Mouse (Mus musculus) macrophage (primary cell): Measurements from ENCODE around the gene Stk40. TPM values are rescaled to one million over a fixed set of nuclear protein-coding genes. Genes with fewer than 3 reads are reported as not detected.

Experiments used
- H3K27ac ChIP-seq: fragments of 350-480 bp; formaldehyde crosslinking; 2 replicates; pipeline ENCODE4 v1.9.0; 2021
- H3K36me3 ChIP-seq: fragments of 350-480 bp; formaldehyde crosslinking; 2 replicates; pipeline ENCODE4 v1.9.0; 2021; ENCODE audit errors: inconsistent target
- H3K4me3 ChIP-seq: fragments of 350-480 bp; formaldehyde crosslinking; 2 replicates; pipeline ENCODE4 v1.9.0; 2021; ENCODE audit errors: inconsistent target
- H3K79me2 ChIP-seq: fragments of 350-480 bp; formaldehyde crosslinking; 2 replicates; pipeline ENCODE4 v1.9.0; 2021; ENCODE audit errors: inconsistent target
- WGBS: methylation state at CpG from one replicate; pipeline ENCODE4 v1.1.7; 2026; ENCODE audit warnings: inconsistent platforms; ENCODE audit not compliant: missing documents; 5-methylcytosine and 5-hydroxymethylcytosine counted together
- polyA plus RNA-seq: library from polyadenylated mRNA; stranded (reverse); fragments of 250-400 nt; gene quantifications from 3 replicates; pipeline ENCODE4 v1.2.4, GENCODE M21; 2018; ENCODE audit warnings: inconsistent platforms

Gene Stk40
- polyA plus RNA-seq, 1 experiment from 2014 or later = 19.5 TPM

GRCm38 (mm10) chr4:126149041-126149676 lies 45.4 kb downstream of the Stk40 start:
- no peaks in the 10 kb centered on the region for H3K36me3 ChIP-seq
- no peaks in the 10 kb centered on the region for H3K79me2 ChIP-seq
- H3K27ac ChIP-seq = no peak overlapping the region
- H3K4me3 ChIP-seq = peak overlapping the region; percentile 25
- 82% methylated on average over 30 of the region's 42 CpGs for WGBS

DNA sequence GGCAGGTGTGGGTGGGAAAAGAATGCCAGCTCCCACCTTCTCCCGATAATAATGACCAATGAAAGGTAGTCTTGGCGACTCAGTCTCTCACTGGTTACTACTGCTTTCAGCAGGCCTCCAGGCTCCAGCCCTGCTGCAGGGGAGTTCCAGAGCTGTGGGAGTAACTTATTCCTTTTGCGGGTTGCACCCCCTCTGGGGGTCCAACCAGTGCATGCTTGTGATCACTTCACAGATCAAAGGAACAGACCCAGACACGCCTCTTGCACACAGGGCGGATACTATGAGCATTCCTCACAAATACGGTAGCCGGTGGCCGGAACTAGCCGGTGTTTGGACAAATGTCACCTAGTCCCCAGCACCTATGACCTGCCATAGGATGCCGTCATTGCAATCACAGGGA lies 46.0 kb downstream of the Stk40 start:
- Histone ChIP-seq H3K27ac (no peak overlapping the region), H3K79me2 (no peaks in the 10 kb centered on the region), H3K36me3 (no peaks in the 10 kb centered on the region), H3K4me3 (no peak overlapping the region)
- 99% methylated on average over 10 of the region's 10 CpGs for WGBS

DNA sequence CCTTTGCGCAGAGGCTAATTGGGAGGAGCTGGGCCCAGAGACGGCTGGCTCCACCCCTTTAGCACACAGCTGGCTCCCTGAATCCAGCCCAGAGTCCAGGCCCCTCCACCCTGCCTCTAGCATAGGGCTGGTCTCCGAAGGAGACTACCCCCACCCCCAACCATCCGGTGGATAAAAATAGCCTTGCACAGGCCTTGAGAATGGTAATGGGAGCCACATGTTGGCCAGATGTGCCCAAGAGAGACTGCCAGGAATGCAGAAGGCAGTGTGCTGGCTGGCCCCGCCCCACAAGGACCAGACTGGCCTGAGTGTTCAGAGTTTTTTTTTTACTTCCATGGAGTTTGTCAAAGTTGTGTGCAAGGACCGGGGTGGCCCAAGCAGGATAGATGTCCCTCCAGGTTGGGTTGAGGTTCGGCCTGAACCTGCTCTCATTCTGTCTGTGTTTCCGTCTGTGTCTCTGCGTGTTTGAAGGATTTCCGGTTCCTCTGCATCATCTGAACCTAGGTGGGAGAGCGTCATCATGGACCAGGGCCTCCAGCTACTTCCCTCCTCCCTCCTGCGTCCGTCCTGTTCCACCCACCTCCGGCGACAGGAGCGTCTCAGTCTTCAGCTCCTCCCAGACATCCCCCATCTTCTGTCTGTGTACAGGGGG lies 46.7 kb downstream of the Stk40 start:
- 94% methylated on average over 14 of the region's 16 CpGs for whole genome bisulfite sequencing
- no peak overlapping the region for H3K27ac ChIP-seq
- H3K36me3 ChIP-seq = no peaks in the 10 kb centered on the region
- H3K79me2 ChIP-seq = no peaks in the 10 kb centered on the region
- no peak overlapping the region for H3K4me3 ChIP-seq

DNA sequence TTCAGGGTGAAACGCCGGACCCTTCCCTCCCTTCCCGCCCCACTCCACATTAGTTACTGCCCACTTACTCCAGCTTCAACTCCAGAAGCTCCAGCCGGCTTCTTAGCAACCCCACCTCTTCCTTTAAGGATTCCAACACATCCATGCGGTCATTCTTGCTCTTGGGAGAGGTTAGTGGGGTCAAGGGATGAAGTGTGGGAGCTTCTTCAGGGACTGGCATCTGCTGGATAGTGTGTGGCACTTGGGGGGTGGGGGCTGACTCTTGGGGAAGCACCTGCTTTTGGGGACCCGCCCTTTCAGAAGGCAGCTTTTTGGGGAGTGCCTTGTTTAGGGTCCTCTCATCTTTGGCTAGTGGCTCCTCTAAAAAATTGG lies 47.2 kb downstream of the Stk40 start:
- 91% methylated on average over 6 of the region's 6 CpGs for WGBS
- no peak overlapping the region for H3K27ac ChIP-seq
- no peaks in the 10 kb centered on the region for H3K79me2 ChIP-seq
- no peaks in the 10 kb centered on the region for H3K36me3 ChIP-seq
- H3K4me3 ChIP-seq = no peak overlapping the region

DNA sequence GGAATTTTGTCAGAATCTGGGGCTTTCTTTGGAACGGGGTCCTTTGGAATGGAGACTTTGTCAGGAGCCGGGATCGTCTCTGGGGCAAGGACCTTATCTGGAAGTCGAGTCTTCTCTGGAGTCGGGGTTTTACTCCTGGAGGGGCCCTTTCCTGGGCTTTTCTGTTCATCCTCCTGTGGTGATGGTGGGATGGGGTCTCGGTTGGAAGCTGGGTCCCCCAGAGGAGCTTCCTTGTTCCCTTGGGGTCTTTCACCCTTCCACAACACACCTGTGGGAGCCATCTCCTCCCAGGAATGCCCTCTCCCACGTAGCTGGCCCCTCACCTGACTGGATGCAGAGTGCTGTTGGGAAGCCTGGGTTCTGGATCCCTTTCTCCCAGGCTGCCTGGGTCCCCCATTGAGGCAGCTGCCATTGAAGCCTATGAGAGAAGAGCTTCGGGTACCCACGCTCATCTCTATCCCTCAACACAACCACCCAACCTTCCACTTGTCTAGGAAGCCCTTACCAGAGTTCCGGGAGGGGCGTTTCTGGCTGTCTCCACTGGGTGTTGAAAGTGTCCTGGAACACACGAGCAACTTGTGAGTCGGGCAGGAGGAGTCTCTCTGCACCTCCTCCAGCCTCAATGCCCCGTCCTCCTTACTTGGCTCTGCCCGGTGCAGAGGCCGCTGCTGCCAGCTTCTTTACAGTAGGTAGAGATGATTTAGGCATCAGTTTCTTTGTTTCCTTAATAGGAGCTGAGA lies 48.1 kb downstream of the Stk40 start:
- no peak overlapping the region for H3K4me3 ChIP-seq
- H3K79me2 ChIP-seq = no peaks in the 10 kb centered on the region
- 96% methylated on average over 16 of the region's 16 CpGs for WGBS
- H3K27ac ChIP-seq = no peak overlapping the region
- no peaks in the 10 kb centered on the region for H3K36me3 ChIP-seq

- Histone ChIP-seq H3K27ac (no peak overlapping the region), H3K36me3 (no peaks in the 10 kb centered on the region), H3K4me3 (no peak overlapping the region), H3K79me2 (no peaks in the 10 kb centered on the region)
- WGBS = 87% methylated on average over 14 of the region's 14 CpGs
Measured at GRCm38 (mm10) chr4:126152864-126153263, 49.1 kb downstream of the Stk40 start.

- Histone ChIP-seq H3K4me3 (no peak overlapping the region), H3K36me3 (no peaks in the 10 kb centered on the region), H3K27ac (no peak overlapping the region), H3K79me2 (no peaks in the 10 kb centered on the region)
- whole genome bisulfite sequencing = 16% methylated on average over 4 of the region's 4 CpGs
Measured at GRCm38 (mm10) chr4:126155183-126155582, 51.4 kb downstream of the Stk40 start.

- Histone ChIP-seq H3K27ac (no peak overlapping the region), H3K36me3 (no peaks in the 10 kb centered on the region), H3K4me3 (no peak overlapping the region), H3K79me2 (no peaks in the 10 kb centered on the region)
- 68% methylated on average over 2 of the region's 2 CpGs for WGBS
Measured at GRCm38 (mm10) chr4:126155869-126156268, 52.1 kb downstream of the Stk40 start.

DNA sequence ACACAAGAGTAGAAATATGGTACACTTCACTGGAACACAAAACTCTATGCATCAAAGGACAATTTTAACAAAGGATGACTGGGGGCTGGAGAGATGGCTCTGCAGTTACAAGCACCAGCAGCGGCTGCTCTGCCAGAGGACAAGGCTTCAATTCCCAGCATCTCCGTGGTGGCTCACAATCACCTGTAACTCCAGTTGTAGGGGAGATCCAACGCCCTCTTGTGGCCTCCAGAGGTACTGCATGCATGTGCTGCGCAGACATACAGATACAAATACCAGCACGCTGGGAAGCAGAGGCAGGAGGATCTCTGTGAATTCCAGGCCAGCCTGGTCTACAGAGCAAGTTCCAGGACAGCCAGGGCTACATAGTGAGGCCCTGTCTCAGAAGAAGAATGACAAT lies 52.9 kb downstream of the Stk40 start:
- no peak overlapping the region for H3K27ac ChIP-seq
- 71% methylated on average over 5 of the region's 5 CpGs for WGBS
- H3K4me3 ChIP-seq = no peak overlapping the region
- H3K79me2 ChIP-seq = no peaks in the 10 kb centered on the region
- H3K36me3 ChIP-seq = no peaks in the 10 kb centered on the region

DNA sequence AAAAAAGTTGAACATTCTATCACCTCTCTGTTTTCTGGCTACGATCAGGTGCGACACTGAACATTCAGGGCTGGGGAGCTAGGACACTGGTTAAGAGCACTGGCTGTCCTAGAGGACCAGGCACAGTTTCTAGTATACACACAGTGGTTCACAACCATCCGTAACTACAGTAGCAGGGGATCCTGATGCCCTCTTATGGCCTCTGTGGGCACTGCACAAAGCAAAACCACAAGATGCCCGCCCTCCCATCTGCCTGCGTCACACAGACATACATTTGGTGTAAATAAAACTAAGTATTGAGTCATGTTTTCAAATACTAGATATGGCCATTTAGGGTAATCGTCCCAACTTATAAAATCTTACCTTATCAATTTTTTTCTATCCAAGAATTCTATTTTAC lies 53.8 kb downstream of the Stk40 start:
- Histone ChIP-seq H3K4me3 (no peak overlapping the region), H3K27ac (no peak overlapping the region), H3K79me2 (no peaks in the 10 kb centered on the region), H3K36me3 (no peaks in the 10 kb centered on the region)
- 93% methylated on average over 6 of the region's 6 CpGs for WGBS

GRCm38 (mm10) chr4:126159455-126159854 lies 55.7 kb downstream of the Stk40 start:
- Histone ChIP-seq H3K4me3 (no peak overlapping the region), H3K27ac (no peak overlapping the region), H3K36me3 (no peaks in the 10 kb centered on the region), H3K79me2 (no peaks in the 10 kb centered on the region)
- 90% methylated on average over 8 of the region's 8 CpGs for WGBS

- no peaks in the 10 kb centered on the region for H3K79me2 ChIP-seq
- peaks cover 5% of the 10 kb centered on the region for H3K36me3 ChIP-seq
- H3K4me3 ChIP-seq = no peak overlapping the region
- WGBS = 93% methylated on average over 8 of the region's 8 CpGs
- H3K27ac ChIP-seq = no peak overlapping the region
Measured at GRCm38 (mm10) chr4:126160981-126161380, 57.2 kb downstream of the Stk40 start.

DNA sequence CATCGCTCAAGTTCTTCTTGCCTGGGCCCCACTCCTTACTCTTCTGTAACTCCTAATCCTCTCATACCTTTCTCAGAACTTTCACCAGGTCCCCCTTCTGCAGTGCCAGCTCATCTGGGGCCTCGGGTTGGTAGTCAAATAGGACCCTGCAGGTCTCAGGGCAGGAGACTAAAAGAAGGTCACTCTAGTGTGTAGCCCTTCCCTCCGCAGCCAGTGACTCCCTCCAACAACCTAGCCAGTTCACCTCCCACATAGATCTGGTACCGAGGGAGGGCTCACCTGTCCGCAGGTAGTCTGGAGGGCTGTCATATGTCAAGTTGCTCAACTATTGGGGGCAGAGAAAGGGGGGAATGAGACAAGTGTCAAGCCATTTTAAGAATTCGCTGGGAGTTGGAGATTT lies 57.7 kb downstream of the Stk40 start:
- H3K4me3 ChIP-seq = no peak overlapping the region
- peaks cover 10% of the 10 kb centered on the region for H3K36me3 ChIP-seq
- WGBS = 91% methylated on average over 5 of the region's 6 CpGs
- H3K79me2 ChIP-seq = no peaks in the 10 kb centered on the region
- H3K27ac ChIP-seq = no peak overlapping the region

DNA sequence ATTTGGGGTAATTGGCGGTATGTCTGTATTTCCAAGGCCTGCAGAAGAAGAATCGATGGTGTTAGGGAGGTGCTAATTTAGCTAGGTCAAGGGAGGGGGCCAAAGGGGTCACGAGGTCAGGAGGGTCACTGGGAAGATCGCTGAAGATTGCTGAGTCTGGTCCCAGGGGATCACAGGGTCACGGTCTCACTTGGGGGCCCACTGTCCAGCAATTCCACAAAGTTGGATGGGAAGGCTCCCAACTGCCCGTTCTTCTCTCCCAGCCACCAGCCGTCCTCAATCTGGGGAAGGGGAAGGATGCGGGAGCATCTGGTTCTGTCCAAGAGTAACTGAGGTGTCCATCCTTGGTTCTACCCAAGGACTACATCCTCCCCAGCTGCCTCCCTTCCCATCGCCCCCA lies 58.2 kb downstream of the Stk40 start:
- H3K36me3 ChIP-seq = peaks cover 15% of the 10 kb centered on the region
- no peak overlapping the region for H3K4me3 ChIP-seq
- no peak overlapping the region for H3K27ac ChIP-seq
- H3K79me2 ChIP-seq = no peaks in the 10 kb centered on the region
- WGBS = 87% methylated on average over 9 of the region's 9 CpGs

- Histone ChIP-seq H3K79me2 (no peaks in the 10 kb centered on the region), H3K27ac (no peak overlapping the region), H3K36me3 (peaks cover 17% of the 10 kb centered on the region), H3K4me3 (no peak overlapping the region)
- WGBS = 5% methylated on average over 28 of the region's 44 CpGs
Measured at GRCm38 (mm10) chr4:126162544-126163066, 58.8 kb downstream of the Stk40 start.
